Mouse (Mus musculus) regulatory T cell (primary cell): ENCODE results near the gene Slc9b2.

ENCODE experiments used
- in situ Hi-C: fragments of 300-600 bp; cut with MboI, MseI; formaldehyde crosslinking; loops from one replicate; pipeline ENCODE4 v1.15.1; 2025; ENCODE audit warnings: high pct_unique_total_duplicates

The Slc9b2 gene

DNA sequence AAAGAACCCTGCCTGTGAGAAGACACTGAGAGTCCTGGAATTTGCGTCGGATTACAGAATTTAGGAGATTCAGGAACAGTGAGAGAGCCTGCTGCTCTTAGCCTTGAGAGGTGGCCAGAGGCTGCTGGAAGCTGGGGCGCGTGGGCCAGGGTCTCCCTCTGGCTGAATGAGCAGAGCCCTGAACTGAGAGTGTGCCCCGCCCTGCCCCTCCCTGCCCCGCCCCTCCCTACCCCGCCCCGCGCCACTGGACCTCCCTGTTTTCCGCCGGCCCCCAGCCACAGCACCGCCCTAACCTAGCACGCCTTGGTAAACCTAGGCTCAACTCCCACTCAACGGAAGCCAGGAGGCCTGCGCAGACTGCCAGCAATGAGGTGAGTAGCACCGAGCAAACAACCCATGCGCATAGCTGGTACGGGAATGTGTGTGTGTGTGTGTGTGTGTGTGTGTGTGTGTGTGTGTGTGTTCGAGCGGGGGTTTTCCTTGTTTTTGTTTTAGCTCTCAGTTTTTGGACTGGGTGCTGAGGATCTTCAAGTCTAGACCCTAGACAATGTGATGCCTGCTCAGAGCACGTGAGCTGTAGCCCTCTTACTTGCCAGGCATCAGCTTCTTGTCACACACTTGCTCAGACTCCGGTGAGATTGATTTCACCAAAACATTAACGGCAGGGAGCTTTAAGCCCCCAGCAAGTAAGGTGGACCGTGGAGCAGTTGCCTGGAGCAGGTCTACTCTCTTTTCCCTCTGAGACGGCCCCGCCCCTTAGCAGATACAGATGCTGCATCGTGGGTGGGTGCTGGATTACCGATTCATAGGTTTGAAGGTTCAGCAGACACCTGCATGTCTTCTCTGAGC lies at the start of gene Slc9b2:
Gene Slc9b2, plus strand, starts transcription at position 290 of the 849 bp plus-strand sequence.
- in situ Hi-C loops, result no loop called here

DNA sequence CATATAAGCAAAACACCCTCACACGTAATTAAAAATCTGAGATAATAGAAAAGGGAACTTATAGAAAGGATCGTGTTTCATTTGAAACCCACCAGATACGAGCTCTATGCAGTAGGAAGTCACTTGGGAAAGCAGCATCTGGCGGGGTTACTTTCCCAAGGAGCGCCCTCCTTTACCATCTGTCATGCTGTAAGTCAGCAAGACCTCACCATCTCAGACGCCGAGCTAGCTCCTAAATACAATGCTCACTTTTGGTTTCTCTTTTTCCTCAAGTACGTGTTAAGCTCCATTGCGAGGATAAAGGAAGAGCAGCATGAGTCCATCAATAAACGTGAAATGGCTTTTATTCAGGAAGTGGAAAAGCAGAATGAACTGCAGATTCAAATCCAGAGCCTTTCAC lies 48.6 kb upstream of the Slc9b2 start:
- in situ Hi-C loops, result no loop called here

DNA sequence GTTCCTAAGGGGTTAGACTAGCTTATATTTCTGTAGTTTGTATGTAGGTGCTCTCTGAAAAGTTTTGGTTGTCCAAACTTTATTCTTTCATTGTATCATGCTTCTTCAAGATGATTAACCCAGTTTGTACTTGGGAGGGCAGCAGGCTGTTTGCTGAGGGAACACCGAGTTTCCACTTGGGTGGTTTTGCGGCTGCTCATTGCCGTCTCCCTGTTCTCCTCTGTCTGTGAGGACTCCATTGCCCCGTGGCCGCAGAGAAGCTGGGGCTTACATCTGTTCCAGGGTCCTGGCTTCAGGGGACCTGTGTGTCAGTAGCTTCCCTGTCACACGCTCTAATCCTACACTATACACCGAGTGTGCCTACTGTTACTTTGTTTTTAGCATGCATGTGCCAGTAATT lies 47.3 kb upstream of the Slc9b2 start:
- in situ Hi-C loops, result no loop called here

DNA sequence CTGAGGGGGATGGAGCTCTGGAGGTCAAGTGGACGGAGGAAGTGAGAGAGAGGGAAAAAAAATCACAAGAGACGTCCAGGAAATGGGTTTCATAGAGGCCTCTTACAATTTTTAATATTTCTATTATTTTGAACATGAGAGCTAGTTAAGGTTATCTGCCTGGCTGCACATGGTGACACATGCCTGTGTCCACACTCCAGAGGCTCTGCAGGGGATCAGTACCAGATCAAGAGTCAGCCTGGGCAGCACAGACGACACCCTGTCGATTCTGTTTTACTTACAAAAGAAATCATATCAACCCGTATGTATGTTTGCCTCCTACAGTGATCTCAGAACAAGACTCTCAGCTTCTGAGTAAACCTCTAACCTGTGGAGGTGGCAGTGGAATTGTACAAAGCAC lies 38.9 kb upstream of the Slc9b2 start:
- in situ Hi-C loops, result no loop called here

DNA sequence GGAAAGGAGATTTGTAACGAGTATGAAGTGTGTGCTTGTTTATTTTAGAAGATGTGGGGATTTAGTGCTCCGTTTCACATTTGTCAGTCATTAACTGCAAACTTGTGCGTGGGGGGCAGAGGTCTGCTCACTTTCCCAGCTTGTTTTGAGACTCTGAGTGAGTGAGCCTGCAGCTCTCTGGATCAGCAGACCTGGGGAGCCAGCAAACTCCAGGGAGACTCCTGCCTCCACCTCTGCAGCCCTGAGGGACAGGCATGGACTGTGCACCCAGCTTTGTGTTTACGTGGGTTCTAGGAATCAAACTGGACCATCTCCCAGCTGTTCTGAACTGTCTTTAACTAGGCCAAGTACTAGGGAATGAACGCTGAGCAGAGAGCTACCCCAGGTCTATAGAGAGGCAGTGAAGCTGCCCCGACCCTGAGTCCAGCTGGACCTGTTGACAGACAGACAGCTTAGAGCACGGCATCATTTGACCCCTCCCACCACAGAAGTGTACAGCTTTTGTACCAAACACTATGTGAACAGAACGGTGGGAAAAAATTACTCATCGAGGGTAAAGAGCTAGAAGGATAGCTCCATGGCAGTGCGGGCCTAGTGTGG lies 38.0 kb upstream of the Slc9b2 start:
- in situ Hi-C loops, result no loop called here

DNA sequence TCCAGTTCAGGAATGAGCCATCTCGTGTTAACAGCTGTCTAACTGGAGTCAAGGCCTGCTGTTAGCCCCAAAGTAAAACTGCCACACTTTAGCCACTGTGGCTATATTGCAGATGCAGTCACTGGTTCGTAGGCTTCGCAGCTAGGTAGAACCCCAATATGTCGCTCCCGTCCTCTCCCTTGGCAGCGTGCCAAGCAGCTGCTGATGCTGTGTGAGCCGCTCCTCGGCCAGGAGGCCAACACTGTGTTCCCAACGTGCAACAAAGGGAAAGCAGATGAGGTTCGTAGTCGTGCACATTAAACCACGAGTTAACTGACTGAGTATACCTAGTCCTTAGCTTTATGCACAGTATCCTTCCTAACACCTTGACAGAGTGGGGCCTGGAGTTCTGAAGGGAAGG lies 34.9 kb upstream of the Slc9b2 start:
- in situ Hi-C loops, result no loop called here

DNA sequence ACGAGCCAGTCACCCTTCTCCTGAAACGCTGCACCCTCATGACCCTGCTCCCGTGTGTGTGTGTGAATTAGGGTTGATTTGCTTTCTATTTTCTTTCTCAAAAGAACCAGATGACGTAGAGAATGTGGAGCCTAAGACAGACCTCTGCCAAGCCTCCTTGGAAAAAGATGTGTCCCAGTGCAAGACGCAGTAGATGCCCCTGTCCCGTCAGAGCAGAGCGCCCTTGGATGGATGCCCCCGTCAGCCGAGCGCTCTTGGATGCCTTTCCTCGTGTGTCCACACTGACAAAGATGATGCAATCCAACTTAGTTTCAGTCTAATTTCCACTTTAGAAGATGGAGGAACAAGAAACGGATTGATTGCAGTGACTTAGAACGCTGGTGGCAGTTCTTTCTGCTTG lies 34.5 kb upstream of the Slc9b2 start:
- in situ Hi-C loops, result no loop called here

DNA sequence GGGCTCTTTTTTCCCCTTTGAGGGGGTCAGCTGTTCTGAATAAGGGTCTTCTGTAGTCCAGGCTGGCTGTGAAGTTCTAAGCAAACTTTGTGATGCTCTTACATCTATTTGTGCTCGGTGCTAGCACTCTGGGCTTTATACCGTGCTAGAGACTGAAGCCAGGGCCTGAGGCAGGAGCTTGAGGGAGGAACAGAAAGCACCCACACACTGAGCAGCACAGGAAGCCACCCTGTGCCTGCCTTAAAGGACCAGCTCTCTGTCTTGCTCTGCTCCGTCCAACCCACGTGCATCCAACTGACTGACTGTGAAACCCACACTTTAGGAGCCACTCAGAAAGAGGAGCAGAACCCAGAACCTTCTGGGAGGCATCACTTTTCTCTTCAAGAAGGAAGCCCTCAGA lies 27.3 kb upstream of the Slc9b2 start:
- in situ Hi-C loops, result no loop called here

DNA sequence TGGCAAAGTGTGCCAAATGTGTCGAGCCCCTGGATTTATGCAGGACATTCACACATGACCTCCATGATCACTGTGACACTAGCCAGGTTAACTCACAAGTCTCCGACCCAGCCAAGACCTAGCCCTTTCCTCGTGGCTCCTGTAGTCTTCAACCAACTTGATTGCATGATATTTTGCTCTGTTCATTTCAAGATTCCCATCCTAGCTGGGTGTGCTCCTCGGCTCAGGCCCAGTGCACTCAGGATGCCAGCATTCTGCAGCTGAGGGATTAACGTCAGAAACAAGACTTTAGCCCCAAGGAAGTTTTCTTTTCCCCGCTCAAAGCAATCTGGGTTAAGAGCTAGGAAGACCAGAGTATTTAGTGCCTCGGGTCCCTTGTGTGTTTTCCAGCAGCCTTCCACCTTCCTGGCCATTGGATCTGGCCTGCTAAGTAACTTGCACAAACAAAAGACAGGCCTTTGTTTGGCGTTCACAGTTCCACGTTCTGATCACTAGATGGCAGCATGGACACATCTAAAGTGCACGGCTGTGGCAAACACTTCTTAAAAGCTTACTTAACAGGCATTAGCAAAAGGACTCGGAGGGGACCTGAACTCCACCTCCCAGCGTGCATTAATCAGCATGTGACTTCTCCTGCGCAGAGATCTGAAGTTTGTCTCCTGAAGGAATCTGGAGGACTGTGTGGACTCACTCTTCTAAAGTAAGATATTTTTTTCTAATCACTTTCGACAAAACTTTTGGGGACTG lies 26.7 kb upstream of the Slc9b2 start, which contains the start of gene Bdh2:
Gene Bdh2, plus strand, starts transcription at position 553 of the 747 bp plus-strand sequence.
- in situ Hi-C loops, result no loop called here

DNA sequence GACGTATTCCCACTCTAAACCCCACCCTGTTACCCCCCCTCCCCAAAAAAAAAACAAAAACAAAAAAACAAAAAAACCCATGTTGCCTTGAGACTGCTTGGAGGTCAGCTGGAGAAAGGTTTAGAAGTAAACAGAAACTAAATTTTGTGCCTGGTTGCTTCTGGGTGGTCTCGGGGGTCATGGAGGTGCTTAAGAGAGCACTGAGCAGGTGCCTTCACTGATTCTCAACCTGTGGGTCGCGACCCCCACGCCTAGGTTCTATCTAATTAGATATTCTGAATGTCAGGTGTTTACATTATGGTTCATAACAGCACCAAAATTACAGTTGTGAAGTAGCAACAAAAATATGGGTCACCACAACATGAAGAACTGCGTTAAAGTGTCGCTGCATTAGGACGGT lies 25.8 kb upstream of the Slc9b2 start:
- in situ Hi-C loops, result no loop called here

DNA sequence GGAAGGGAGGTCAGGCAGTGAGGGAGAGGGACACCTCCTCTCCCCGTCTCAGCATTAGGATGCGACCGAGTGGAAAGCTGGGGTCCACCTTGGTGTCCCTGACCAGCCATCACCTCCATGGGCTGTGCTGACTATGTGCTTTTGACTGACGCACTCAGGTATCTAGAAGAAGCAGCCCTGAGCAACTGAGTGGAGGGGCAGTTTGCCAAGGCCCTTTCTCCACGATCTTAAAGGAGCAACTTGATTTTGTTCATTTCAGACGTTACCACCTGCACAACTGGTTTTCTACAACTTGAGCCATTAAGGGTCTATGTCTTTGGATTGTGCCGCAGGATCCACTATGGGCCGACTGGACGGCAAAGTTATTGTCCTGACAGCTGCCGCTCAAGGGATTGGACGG lies 22.2 kb upstream of the Slc9b2 start:
- in situ Hi-C loops, result no loop called here

DNA sequence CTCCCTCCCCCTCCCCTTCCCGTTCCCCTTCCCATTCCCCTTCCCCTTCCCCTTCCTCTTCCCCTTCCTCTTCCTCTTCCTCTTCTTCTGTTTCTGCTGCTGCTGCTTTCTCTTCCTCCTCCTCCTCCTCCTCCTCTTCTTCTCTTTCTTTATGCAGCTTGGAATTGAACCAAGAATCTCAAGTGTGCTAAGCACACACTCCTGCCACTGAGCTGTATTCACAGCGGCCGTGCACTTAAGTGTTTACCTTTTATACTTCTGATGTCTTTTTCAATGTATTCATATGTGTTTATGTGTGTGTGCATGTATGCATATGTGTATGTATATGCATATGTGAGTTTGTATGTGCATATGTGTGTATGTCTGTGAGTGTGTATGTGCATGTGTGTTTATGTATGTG lies 21.7 kb upstream of the Slc9b2 start:
- in situ Hi-C loops, result no loop called here

DNA sequence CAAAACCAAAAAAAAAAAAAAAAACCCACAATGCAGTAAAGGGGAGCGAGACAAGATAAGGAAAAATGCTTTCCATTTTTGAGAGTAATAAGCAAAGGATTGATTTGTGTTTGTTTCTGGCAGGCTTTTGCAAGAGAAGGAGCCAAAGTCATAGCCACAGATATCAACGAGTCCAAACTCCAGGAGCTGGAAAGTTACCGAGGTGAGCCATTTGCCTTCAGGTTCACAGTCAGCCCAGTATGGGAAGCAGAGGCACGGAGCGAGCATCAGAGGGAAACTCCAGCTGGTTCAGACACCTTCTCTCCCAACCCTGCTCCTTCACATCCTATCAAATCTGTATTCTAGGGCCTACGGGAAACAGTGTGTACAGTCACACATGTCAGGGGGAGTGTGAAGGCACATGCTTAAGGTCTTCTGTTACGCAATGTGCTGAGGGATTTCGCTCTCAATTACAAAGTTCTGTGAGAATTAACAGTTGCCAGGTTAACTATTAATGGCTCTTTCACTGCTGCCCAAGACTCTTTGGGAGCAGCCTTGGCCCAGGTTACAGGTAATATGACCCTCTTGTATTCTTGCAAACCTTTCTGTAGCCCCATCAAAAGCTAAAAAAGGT lies 19.3 kb upstream of the Slc9b2 start:
- in situ Hi-C loops, result no loop called here

DNA sequence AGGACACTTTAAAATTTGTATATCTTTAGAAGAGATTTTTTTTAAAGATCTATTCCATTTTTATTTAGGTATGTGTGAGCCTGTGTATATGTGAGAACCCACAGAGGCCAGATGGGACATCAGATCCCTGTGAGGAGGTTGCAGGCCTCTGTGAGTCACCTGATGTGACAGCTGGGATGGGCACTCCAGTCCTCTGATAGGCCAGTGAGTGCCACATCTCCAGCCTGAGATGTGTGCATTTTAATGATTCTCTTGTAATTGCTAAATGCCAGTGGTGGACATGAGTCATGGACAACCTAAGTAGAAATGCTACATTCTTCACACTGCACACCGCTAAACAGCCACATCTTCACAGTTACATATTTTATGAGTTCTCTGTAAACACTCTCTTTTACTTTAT lies 18.4 kb upstream of the Slc9b2 start:
- in situ Hi-C loops, result no loop called here

DNA sequence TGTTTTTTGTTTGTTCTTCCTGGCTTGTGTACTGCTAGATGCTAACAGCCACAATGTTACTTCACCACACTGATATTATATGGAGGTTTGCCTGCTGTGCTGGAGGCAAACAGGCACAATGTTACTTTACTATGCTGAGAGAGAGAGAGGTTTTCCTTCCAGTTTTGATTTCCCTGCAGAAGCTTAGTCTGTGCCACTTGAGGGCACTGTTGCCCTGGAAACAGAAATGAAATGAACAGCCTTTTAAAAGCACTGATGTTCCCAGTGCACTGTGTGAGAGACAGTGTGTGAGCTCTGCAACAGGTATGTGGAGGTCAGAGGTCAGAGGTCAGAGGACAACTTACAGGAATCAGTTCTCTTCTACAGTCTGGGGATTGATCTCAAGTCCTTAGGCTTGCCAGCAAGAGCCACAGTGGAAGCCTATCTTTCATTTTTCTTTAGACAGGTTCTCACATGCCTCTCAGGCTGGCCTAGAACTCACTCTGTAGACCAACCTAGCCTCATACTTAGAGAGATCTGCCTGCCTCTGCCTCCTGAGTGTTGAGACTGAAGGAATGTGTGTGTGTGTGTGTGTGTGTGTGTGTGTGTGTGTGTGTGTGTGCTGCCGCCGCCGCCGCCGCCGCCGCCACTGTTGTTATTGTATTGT lies 17.1 kb upstream of the Slc9b2 start:
- in situ Hi-C loops, result loop anchor here (5.0 kb wide), 1 partner anchor 107 kb away; no protein-coding TSS in a partner anchor

DNA sequence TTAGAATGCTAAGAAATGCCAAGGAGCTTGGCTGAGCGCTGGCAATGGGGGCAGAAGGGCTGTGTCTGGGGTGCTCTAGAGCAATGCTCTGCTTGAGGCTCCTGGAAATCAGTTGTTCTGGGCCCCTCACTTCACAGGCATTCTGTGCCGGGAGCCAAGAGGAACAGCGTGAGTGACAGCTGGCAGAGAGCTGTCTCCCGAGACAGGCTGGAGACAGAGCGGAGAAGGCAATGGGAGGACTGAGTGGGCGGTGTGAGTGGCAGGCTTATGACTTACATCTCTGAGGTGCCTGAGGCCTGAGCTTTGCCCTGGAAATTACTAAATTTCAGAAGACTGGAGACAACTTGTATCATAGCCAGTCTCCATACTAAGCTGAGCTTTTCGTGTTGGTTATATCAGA lies 13.8 kb upstream of the Slc9b2 start:
- in situ Hi-C loops, result loop anchor here (5.0 kb wide), 1 partner anchor 104 kb away; no protein-coding TSS in a partner anchor

DNA sequence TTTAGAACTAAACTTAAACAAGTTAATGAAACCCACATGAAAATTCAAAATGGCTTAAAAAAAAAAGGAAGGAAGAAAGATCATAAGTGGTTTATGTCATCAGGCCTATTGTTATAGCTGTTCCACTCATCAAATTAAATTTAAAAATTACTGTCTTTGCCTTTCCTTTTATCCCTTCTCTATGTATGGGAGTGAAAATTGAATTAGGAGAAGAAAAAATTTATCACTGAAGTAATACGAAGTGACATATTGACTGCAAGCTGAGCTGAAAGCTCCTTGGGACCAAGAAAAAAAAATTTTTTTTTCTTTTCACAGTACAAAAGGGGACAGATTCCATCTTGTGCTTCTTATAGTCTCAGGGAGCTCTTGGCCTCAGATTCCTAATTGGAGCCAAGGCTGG lies 11.9 kb upstream of the Slc9b2 start:
- in situ Hi-C loops, result loop anchor here (5.0 kb wide), 1 partner anchor 342 kb away; no protein-coding TSS in a partner anchor

DNA sequence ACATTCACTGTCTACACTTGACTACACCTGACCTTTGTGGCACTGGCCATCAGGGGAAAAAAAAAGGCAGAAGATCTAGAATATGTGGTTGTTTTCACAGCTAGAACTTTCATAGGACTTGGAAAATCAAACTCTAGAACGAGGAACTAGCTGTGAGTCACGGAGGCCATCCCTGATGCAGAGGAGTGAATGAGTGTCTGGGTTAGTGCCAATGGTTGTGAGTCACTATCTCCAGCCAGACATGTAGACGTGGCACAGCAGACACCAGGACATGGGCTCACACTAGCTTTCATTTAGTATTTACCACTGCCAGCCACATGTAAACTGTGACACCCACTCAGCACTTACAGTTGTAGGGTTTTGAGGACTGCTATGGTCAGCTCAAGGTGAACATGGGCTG lies 8.9 kb upstream of the Slc9b2 start:
- in situ Hi-C loops, result loop anchor here (5.0 kb wide), 1 partner anchor 339 kb away; no protein-coding TSS in a partner anchor

DNA sequence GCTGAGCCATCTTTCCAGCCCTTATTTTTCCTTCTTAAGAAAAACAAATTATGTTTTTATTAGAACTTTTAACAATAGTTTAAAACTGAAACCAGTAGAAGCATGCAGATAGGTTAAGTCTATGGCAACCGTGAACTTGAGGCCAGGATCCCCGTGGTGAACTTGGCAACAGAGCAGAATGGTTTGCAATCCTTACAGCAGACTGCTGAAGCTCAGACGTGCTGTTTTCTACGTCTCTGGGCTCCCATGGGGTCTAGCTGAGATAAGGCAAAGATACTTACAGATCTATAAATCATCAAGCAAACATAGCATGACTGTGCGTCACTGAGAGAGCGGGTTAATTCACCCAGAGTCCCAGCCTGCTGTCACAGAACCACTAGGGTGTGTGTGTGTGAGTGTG lies 7.4 kb upstream of the Slc9b2 start:
- in situ Hi-C loops, result no loop called here

DNA sequence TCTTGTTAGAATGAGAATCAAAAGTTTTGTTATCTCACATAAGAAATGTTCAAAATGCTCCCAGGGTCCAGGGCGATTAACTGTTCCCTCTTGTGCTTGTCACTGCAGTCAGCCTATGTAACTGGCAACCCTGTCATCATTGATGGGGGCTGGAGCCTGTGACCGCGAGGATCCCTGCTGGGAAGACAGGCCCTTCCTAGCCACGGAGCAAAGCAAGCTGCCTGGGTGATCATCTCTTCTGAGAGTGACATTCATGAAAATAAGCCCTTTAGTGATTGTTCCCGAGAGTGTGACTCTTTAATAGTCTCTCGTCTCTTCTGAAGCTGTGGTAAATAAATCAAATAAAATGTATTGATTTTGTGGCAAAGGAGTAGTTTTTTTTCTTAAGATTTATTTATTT lies 3.4 kb upstream of the Slc9b2 start:
- in situ Hi-C loops, result no loop called here

DNA sequence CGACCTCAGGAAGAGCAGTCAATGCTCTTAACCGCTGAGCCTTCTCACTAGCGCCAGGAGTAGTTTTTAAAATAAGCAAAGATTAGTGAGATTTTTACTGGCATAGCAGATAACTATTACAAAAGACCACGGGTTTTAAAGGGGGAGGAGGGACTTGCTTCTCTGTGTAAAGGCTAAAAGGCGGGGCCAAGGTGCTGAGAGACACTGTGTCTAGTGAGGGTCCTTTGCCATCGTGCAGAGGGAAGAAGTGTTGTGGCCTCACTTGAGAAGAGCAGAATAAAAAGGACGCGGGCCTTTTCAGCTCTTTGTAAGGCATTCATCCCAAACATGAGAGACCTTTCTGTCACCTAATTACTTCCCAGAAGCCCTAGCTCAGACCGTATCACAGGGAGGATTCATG lies 2.9 kb upstream of the Slc9b2 start:
- in situ Hi-C loops, result no loop called here
